Mouse (Mus musculus): ENCODE data around the gene Sec14l4. TPM values are rescaled to one million over a fixed set of nuclear protein-coding genes. Genes with fewer than 3 reads are reported as not detected.

Gene Sec14l4
- total and polyA plus RNA-seq, 2 experiments from 2014 or later: 0.05 TPM; not detected in 1

DNA sequence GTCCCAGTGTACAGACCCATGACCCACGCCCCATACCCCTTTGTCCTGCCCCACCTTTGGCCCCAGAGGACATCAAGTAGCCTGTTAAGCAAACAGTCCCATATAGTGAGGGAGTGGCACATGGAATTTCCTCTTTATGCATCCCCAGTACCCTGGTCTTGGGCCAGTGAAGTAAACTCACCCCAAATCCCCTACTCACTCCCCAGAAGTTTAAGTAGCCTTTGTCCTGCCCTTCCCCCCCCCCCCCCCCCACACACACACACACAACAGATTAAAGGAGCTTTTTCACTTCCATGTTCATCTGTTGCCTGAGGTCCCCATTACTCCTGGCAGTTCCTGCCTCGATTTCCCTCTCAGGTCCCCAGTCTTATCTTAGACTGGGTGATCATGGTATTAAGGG is 7.9 kb upstream of the Sec14l4 start:
- 78% methylated on average over 2 of the region's 2 CpGs for WGBS
- H3K4me2 ChIP-seq (ENCODE audit: low read depth, low read length, poor library complexity, severe bottlenecking): no peak overlapping the region
- no peak overlapping the region for H3K9ac ChIP-seq (replicated peaks; ENCODE audit: low read length, poor library complexity, severe bottlenecking)
- H3K27ac ChIP-seq (ENCODE audit: low read depth, low read length): no peak overlapping the region
- no peaks in the 10 kb centered on the region for H3K27me3 ChIP-seq (ENCODE audit: insufficient read depth, low read length)
- ATAC-seq (ENCODE audit: low FRiP score) (no peak), DNase-seq (ENCODE audit: low spot score) (no peak)
- no peaks in the 10 kb centered on the region for H3K36me3 ChIP-seq (ENCODE audit: insufficient read depth, low read length)
- TF ChIP-seq CTCF (IDR thresholded peaks at IDR 0.05): no peak
- no peak overlapping the region for H3K4me3 ChIP-seq (ENCODE audit: low read depth, low read length)
- no peaks in the 10 kb centered on the region for H3K9me3 ChIP-seq (ENCODE audit: low read length)
- no peaks in the 10 kb centered on the region for H3K4me1 ChIP-seq (ENCODE audit: insufficient read depth, low read length)

DNA sequence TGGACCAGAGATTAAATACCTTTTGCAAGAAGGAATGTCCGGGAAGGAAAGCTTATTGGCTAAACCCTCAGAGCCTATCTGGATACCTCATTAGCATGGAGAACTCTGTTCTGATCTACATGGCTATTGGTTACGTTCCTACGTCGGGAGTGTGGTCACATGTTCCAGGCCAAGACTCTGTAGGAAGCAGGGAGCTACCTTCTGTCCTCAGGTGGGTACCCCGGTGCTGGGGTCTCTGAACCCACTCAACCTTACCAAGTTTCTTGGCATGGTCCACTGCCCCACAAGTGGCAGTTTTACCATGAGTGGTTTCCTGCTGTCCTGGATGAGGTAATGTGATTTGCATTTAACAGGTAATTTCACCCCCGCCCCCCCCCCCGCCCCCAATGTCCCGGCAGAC is 4.2 kb upstream of the Sec14l4 start:
- TF ChIP-seq CTCF (IDR thresholded peaks at IDR 0.05): no peak
- no peak overlapping the region for H3K4me3 ChIP-seq (ENCODE audit: low read depth, low read length)
- WGBS: 85% methylated on average over 8 of the region's 8 CpGs
- ATAC-seq (ENCODE audit: low FRiP score) (no peak), DNase-seq (ENCODE audit: low spot score) (no peak)
- no peaks in the 10 kb centered on the region for H3K9me3 ChIP-seq (ENCODE audit: low read length)
- H3K27ac ChIP-seq (ENCODE audit: low read depth, low read length): no peak overlapping the region
- no peaks in the 10 kb centered on the region for H3K27me3 ChIP-seq (ENCODE audit: insufficient read depth, low read length)
- H3K4me2 ChIP-seq (ENCODE audit: low read depth, low read length, poor library complexity, severe bottlenecking): no peak overlapping the region
- no peaks in the 10 kb centered on the region for H3K36me3 ChIP-seq (ENCODE audit: insufficient read depth, low read length)
- H3K4me1 ChIP-seq (ENCODE audit: insufficient read depth, low read length): no peaks in the 10 kb centered on the region
- no peak overlapping the region for H3K9ac ChIP-seq (replicated peaks; ENCODE audit: low read length, poor library complexity, severe bottlenecking)

DNA sequence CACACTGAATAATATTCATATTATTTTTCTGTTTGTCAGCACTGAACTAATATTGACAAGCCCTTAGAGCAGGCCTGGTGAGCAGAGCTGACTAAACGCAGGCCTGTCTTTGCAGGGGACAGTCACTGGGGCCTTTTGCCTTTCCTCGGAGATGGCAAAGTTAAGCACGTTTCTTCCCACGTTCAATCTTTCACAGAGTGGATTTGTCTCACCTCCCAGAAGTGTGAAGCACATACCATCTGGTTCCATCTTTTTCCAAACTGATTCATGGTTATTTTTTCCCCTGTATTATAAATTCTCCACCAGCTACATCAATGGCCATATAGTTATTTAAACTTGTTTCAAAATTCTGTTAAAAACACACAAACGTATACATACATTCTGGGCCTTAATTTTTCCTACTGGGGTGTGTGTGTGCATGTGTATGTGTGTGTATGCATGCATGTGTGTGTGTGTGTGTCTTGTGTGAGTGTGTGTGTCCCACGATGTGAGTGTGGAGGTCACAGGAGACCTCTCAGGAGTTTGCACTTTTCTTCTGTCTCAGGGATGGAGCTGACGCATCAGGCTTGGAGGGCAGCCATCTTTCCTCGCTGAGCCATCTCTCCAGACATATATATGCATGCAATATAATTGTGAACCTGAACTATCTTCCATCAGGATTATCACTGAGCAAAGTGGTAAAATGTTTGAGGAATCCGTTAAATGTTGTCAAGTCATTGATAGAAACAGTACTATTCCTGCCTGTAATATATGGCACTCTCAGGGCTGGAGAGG is 3.5 kb upstream of the Sec14l4 start:
- H3K4me2 ChIP-seq (ENCODE audit: low read depth, low read length, poor library complexity, severe bottlenecking): no peak overlapping the region
- ATAC-seq (ENCODE audit: low FRiP score): no peak
- no peak for TF ChIP-seq CTCF (IDR thresholded peaks at IDR 0.05)
- H3K9me3 ChIP-seq (ENCODE audit: low read length): no peaks in the 10 kb centered on the region
- H3K27ac ChIP-seq (ENCODE audit: low read depth, low read length): no peak overlapping the region
- no peaks in the 10 kb centered on the region for H3K4me1 ChIP-seq (ENCODE audit: insufficient read depth, low read length)
- H3K9ac ChIP-seq (replicated peaks; ENCODE audit: low read length, poor library complexity, severe bottlenecking): no peak overlapping the region
- DNase-seq (ENCODE audit: low spot score): no peak
- no peak overlapping the region for H3K4me3 ChIP-seq (ENCODE audit: low read depth, low read length)
- H3K27me3 ChIP-seq (ENCODE audit: insufficient read depth, low read length): no peaks in the 10 kb centered on the region
- no peaks in the 10 kb centered on the region for H3K36me3 ChIP-seq (ENCODE audit: insufficient read depth, low read length)
- WGBS: 79% methylated on average over 9 of the region's 9 CpGs

DNA sequence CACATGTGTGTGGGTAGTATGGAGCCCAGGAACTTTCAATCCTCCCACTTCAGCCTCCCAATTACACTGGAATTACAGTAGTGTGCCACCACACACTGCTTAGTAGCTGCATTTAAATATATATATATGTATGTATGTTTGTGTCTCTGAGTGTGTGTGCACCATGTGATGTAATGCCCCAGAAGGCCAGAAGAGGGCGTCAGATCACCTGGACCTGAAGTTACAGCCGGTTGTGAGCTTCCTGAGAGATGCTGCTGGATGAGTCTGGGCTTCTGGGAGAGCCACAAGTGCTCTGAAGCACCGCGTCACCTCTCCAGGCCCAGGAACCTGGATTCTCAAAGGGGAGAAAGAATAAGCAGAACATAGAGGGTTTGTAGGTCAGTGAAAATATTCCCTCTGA is 1.9 kb upstream of the Sec14l4 start:
- 0 out of 2 replicates have a peak, but pooled peaks have one; percentile 5 for TF ChIP-seq CTCF (IDR thresholded peaks at IDR 0.05)
- H3K4me2 ChIP-seq (ENCODE audit: low read depth, low read length, poor library complexity, severe bottlenecking): no peak overlapping the region
- no peaks in the 10 kb centered on the region for H3K27me3 ChIP-seq (ENCODE audit: insufficient read depth, low read length)
- no peaks in the 10 kb centered on the region for H3K9me3 ChIP-seq (ENCODE audit: low read length)
- DNase-seq (ENCODE audit: low spot score) (no peak), ATAC-seq (ENCODE audit: low FRiP score) (no peak)
- no peaks in the 10 kb centered on the region for H3K4me1 ChIP-seq (ENCODE audit: insufficient read depth, low read length)
- WGBS: 67% methylated on average over 4 of the region's 4 CpGs
- no peak overlapping the region for H3K9ac ChIP-seq (replicated peaks; ENCODE audit: low read length, poor library complexity, severe bottlenecking)
- no peak overlapping the region for H3K27ac ChIP-seq (ENCODE audit: low read depth, low read length)
- H3K36me3 ChIP-seq (ENCODE audit: insufficient read depth, low read length): no peaks in the 10 kb centered on the region
- no peak overlapping the region for H3K4me3 ChIP-seq (ENCODE audit: low read depth, low read length)

DNA sequence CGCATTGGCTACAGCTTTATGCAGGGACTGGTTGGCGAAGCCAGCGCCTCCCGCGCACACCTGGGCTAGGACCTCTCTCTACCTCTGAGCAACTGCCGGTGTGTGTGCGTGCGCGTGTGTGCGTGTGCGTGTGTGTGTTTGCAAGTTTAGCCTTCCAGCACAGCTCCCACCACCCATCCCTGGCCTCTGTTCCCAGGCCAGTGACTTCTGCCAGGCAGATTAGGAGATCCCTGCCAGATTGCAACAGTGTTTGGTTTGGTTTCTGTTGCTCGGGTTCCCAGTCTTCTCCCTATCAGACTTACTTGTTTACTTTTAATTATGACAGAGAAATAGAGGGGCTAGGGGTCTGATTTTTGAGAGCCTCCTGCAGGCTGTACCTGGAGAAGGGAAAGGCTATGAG is 699 bp downstream of the Sec14l4 start:
- whole genome bisulfite sequencing: 40% methylated on average over 12 of the region's 12 CpGs

DNA sequence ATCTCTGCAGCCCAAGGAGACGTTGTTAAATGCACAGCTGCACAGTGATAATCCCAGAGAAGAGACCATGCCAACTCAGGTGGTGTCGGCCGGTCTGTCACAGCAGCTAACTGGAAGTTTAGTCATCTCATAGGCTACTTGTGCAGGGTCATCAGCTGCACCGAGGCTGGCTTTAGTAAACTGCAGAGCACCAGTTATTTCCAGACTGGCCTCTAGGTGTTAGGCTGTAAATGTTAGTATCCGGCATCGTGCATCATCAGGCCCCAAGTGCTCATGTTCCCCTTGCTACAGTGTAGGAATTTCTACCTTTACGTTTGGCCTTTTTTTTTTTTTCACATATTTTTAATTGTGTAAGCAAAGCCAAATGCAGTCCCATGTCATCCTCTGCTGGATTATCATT is 2.2 kb downstream of the Sec14l4 start:
- DNase-seq (ENCODE audit: low spot score) (no peak), ATAC-seq (ENCODE audit: low FRiP score) (no peak)
- no peak overlapping the region for H3K4me2 ChIP-seq (ENCODE audit: low read depth, low read length, poor library complexity, severe bottlenecking)
- no peaks in the 10 kb centered on the region for H3K27me3 ChIP-seq (ENCODE audit: insufficient read depth, low read length)
- WGBS: 59% methylated on average over 7 of the region's 7 CpGs
- no peak for TF ChIP-seq CTCF (IDR thresholded peaks at IDR 0.05)
- H3K27ac ChIP-seq (ENCODE audit: low read depth, low read length): no peak overlapping the region
- H3K9ac ChIP-seq (replicated peaks; ENCODE audit: low read length, poor library complexity, severe bottlenecking): no peak overlapping the region
- H3K4me3 ChIP-seq (ENCODE audit: low read depth, low read length): no peak overlapping the region
- no peaks in the 10 kb centered on the region for H3K4me1 ChIP-seq (ENCODE audit: insufficient read depth, low read length)
- H3K36me3 ChIP-seq (ENCODE audit: insufficient read depth, low read length): no peaks in the 10 kb centered on the region
- no peaks in the 10 kb centered on the region for H3K9me3 ChIP-seq (ENCODE audit: low read length)

More for the DNA sequence above, 699 bp downstream of the Sec14l4 start:
- no peaks in the 10 kb centered on the region for H3K27me3 ChIP-seq (ENCODE audit: insufficient read depth, low read length)
- DNase-seq (ENCODE audit: low spot score) (no peak), ATAC-seq (ENCODE audit: low FRiP score) (no peak)
- H3K36me3 ChIP-seq (ENCODE audit: insufficient read depth, low read length): no peaks in the 10 kb centered on the region
- H3K9ac ChIP-seq (replicated peaks; ENCODE audit: low read length, poor library complexity, severe bottlenecking): no peak overlapping the region
- H3K4me1 ChIP-seq (ENCODE audit: insufficient read depth, low read length): no peaks in the 10 kb centered on the region
- TF ChIP-seq CTCF (IDR thresholded peaks at IDR 0.05): no peak
- no peak overlapping the region for H3K4me2 ChIP-seq (ENCODE audit: low read depth, low read length, poor library complexity, severe bottlenecking)
- no peak overlapping the region for H3K4me3 ChIP-seq (ENCODE audit: low read depth, low read length)
- no peak overlapping the region for H3K27ac ChIP-seq (ENCODE audit: low read depth, low read length)
- H3K9me3 ChIP-seq (ENCODE audit: low read length): no peaks in the 10 kb centered on the region

All from midbrain, postnatal 0 days (tissue).